Mouse (Mus musculus): ENCODE data around the gene Fkrp. TPM values are rescaled to one million over a fixed set of nuclear protein-coding genes. Genes with fewer than 3 reads are reported as not detected.

The Fkrp gene
- total and polyA plus RNA-seq, 2 experiments from 2014 or later = 45.4 to 73.8 TPM

DNA sequence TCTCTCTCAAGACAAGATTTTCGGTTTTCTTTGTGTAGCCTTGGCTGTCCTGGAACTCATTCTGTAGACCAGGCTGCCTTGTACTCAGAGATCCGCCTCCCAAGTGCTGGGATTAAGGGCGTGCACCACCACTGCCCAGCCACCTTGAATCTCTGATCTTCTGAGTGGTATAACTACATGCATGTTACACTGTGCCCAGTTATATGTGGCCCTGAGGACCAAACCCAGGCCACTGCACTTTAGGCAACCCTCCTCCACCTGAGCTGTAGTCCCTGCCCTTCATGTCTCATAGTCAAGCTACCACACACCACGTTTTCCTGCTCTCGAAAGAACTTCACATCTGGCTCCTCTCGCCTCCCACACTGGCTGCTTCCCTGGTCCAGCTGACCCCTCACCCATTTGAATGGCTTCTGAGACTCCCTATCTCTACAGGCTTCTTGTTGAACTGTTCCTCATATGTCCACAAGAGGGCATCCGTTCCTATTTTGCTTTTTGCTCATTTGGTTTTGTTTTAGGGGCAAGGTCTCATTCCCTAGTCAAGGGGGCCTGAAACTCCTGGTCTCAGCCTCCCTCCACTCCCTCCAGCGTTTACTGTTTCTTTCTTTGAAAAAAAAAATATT lies 12.0 kb downstream of the Fkrp start:
- H3K36me3 ChIP-seq (ENCODE audit: insufficient read depth, low read length) = 0 out of 2 replicates have a peak, but pooled peaks cover 2% of the 10 kb centered on the region
- peak; percentile 55 for DNase-seq (ENCODE audit: low spot score)
- peak; percentile 79 for TF ChIP-seq CTCF (IDR thresholded peaks at IDR 0.05; ENCODE audit: low read depth)
- H3K4me1 ChIP-seq (ENCODE audit: insufficient read depth, low read length) = no peaks in the 10 kb centered on the region
- no peak overlapping the region for H3K9ac ChIP-seq (replicated peaks; ENCODE audit: low read length)
- 31% methylated on average over 8 of the region's 8 CpGs for WGBS
- H3K4me3 ChIP-seq (ENCODE audit: low read length) = no peak overlapping the region
- H3K27me3 ChIP-seq (ENCODE audit: insufficient read depth, low read length) = no peaks in the 10 kb centered on the region
- ATAC-seq = peak; percentile 25; the same call in 1 of the 2 replicates
- H3K4me2 ChIP-seq (ENCODE audit: low read depth, low read length) = no peak overlapping the region
- no peaks in the 10 kb centered on the region for H3K9me3 ChIP-seq (ENCODE audit: low read length)
- H3K27ac ChIP-seq = no peak overlapping the region

DNA sequence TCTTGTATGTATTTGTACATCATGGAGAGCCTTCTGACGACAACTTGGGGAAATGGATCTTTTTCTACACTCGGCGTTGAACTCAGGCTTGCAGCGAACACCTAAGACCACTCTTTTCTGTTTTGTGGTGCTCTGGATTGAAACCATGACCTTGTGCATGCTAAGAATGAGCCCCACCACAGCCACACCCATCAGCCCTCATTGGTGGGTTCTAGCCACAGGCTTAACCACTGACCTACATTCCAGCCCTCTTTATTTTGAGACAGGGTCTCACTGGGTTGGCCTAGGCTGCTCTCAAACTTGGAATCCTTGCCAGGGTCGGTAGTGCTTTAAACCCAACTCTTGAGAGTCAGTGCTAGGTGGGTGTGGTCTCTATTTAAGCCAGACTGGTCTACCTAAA lies 21.6 kb downstream of the Fkrp start:
- Histone ChIP-seq H3K9ac (replicated peaks; ENCODE audit: low read length) (no peak overlapping the region), H3K4me2 (ENCODE audit: low read depth, low read length) (no peak overlapping the region), H3K4me1 (ENCODE audit: insufficient read depth, low read length) (no peaks in the 10 kb centered on the region), H3K9me3 (ENCODE audit: low read length) (no peaks in the 10 kb centered on the region), H3K27me3 (ENCODE audit: insufficient read depth, low read length) (no peaks in the 10 kb centered on the region), H3K27ac (no peak overlapping the region), H3K36me3 (ENCODE audit: insufficient read depth, low read length) (no peaks in the 10 kb centered on the region; the same call in 1 of the 2 replicates), H3K4me3 (ENCODE audit: low read length) (no peak overlapping the region)
- TF ChIP-seq CTCF (IDR thresholded peaks at IDR 0.05; ENCODE audit: low read depth) = no peak
- WGBS = 92% methylated on average over 5 of the region's 5 CpGs
- ATAC-seq = no peak
- DNase-seq (ENCODE audit: low spot score) = no peak

DNA sequence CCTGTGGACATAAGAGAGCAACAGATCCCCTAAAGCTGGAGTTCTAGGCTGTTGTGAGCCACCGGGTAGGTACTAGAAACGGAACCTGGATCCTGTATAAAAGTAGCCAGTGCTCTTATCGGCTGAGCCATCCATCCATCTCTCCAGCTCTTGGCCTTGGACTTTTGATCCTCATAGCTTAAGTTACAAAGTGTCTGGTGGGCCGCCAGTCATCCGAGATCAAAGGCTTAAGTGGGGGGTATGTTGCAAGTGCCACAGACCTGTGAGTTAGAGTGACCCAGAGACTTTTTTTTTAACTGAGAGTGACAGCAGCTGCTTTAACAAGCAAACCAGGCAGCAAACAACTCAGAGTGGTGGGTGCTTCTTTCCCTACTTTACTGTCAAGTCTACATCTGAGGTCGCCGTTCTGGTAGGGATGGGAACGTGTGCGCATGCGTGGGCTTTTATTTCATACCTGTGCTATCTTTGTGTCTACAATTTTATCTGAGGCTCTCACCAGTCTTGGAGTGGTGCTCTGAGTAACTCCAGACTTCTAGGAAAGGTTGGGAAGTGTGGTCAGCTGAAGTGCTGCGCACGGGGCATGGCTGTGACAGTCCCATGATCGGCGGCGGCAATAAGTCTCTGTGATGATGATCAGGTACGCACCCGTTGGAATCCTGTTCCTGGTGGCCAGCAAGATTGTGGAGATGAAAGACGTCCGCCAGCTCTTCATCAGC lies 23.4 kb downstream of the Fkrp start:
- no peak overlapping the region for H3K27ac ChIP-seq
- 96% methylated on average over 19 of the region's 19 CpGs for WGBS
- TF ChIP-seq CTCF (IDR thresholded peaks at IDR 0.05; ENCODE audit: low read depth) = no peak
- H3K4me2 ChIP-seq (ENCODE audit: low read depth, low read length) = no peak overlapping the region
- no peaks in the 10 kb centered on the region for H3K9me3 ChIP-seq (ENCODE audit: low read length)
- no peaks in the 10 kb centered on the region; the same call in 1 of the 2 replicates for H3K36me3 ChIP-seq (ENCODE audit: insufficient read depth, low read length)
- no peaks in the 10 kb centered on the region for H3K4me1 ChIP-seq (ENCODE audit: insufficient read depth, low read length)
- DNase-seq (ENCODE audit: low spot score) (no peak), ATAC-seq (no peak)
- H3K27me3 ChIP-seq (ENCODE audit: insufficient read depth, low read length) = no peaks in the 10 kb centered on the region
- no peak overlapping the region for H3K9ac ChIP-seq (replicated peaks; ENCODE audit: low read length)
- H3K4me3 ChIP-seq (ENCODE audit: low read length) = no peak overlapping the region

DNA sequence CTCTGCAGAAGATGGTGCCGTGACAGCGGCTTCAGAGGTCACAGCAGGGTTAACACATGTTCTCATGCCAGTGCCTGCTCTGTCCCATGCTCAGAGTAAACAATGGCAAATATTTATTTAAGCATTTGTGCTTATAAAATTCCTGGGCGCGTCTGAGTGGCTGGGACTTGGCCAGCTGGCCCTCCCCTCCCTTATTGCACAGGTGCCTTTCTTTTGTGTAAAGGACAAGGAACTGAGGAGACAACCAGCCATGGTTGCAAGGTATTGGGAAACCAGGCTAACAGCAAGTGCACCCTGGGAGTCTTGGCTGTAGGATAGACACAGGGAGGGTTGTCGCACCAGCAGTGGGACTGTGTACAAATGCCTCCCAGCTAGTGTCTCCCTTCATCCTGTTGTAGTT lies 24.2 kb downstream of the Fkrp start:
- DNase-seq (ENCODE audit: low spot score) (no peak), ATAC-seq (no peak)
- H3K27ac ChIP-seq = no peak overlapping the region
- no peak for TF ChIP-seq CTCF (IDR thresholded peaks at IDR 0.05; ENCODE audit: low read depth)
- no peaks in the 10 kb centered on the region; the same call in 1 of the 2 replicates for H3K36me3 ChIP-seq (ENCODE audit: insufficient read depth, low read length)
- H3K9ac ChIP-seq (replicated peaks; ENCODE audit: low read length) = no peak overlapping the region
- no peaks in the 10 kb centered on the region for H3K9me3 ChIP-seq (ENCODE audit: low read length)
- no peaks in the 10 kb centered on the region for H3K4me1 ChIP-seq (ENCODE audit: insufficient read depth, low read length)
- no peaks in the 10 kb centered on the region for H3K27me3 ChIP-seq (ENCODE audit: insufficient read depth, low read length)
- H3K4me3 ChIP-seq (ENCODE audit: low read length) = no peak overlapping the region
- no peak overlapping the region for H3K4me2 ChIP-seq (ENCODE audit: low read depth, low read length)
- WGBS = 77% methylated on average over 5 of the region's 5 CpGs

DNA sequence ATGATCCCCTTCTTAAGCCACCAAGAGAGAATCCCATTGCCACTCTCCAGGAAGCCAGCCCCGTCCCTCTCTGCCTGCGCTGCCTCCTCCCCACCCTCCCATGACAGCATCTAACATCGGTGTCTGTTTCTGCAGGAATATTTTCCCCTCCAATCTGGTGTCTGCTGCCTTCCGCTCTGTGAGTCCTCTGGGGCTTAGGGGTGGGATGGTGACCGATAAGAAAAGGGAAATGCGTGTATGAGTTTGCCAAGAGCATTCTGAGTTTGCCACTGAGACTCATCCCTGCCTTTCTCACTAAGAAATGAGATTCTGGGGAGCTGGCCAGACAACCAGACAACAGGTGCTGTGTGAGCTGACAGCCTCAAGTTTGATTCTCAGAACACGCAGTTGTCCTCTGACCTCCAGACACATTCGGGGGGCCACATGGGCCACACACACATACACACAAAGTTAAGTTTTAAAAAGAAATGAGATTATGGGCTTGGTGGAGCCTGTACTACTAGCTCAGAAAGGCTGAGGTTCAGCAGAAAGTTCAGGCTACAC lies 30.9 kb downstream of the Fkrp start:
- DNase-seq (ENCODE audit: low spot score) (no peak), ATAC-seq (no peak)
- WGBS = 80% methylated on average over 8 of the region's 8 CpGs
- H3K4me2 ChIP-seq (ENCODE audit: low read depth, low read length) = no peak overlapping the region
- H3K9me3 ChIP-seq (ENCODE audit: low read length) = no peaks in the 10 kb centered on the region
- H3K4me3 ChIP-seq (ENCODE audit: low read length) = no peak overlapping the region
- H3K9ac ChIP-seq (replicated peaks; ENCODE audit: low read length) = no peak overlapping the region
- H3K27ac ChIP-seq = no peak overlapping the region
- no peak for TF ChIP-seq CTCF (IDR thresholded peaks at IDR 0.05; ENCODE audit: low read depth)
- H3K36me3 ChIP-seq (ENCODE audit: insufficient read depth, low read length) = no peaks in the 10 kb centered on the region
- H3K4me1 ChIP-seq (ENCODE audit: insufficient read depth, low read length) = no peaks in the 10 kb centered on the region
- no peaks in the 10 kb centered on the region for H3K27me3 ChIP-seq (ENCODE audit: insufficient read depth, low read length)

DNA sequence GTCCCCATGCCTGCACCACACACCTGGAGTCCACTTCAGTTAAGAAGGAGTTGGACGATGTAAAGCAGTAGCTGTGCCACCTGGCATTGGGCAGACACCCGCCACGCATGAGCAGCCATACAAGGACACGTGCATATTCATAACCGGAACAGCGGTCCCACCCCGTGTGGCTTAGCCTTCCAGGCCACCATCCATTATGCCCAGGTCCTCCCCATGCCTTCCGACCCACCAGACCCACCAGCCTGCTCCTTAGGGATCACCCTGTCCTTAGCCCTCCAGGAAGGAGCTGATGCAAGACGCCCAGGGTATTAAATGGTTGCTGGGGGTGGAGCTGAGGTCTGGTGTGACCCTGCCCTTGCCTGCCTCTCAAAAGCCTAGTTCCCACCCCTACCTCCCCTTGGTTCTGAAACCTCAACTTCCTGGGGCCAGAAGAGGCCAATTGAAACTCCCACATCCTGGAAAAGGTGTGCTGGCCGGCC lies 32.0 kb downstream of the Fkrp start:
- ATAC-seq (no peak), DNase-seq (ENCODE audit: low spot score) (no peak)
- Histone ChIP-seq H3K4me2 (ENCODE audit: low read depth, low read length) (peak overlapping the region; percentile 99; the same call in 1 of the 2 replicates), H3K9ac (replicated peaks; ENCODE audit: low read length) (no peak overlapping the region), H3K27ac (no peak overlapping the region), H3K9me3 (ENCODE audit: low read length) (no peaks in the 10 kb centered on the region), H3K36me3 (ENCODE audit: insufficient read depth, low read length) (no peaks in the 10 kb centered on the region), H3K27me3 (ENCODE audit: insufficient read depth, low read length) (no peaks in the 10 kb centered on the region), H3K4me3 (ENCODE audit: low read length) (no peak overlapping the region), H3K4me1 (ENCODE audit: insufficient read depth, low read length) (no peaks in the 10 kb centered on the region)
- TF ChIP-seq CTCF (IDR thresholded peaks at IDR 0.05; ENCODE audit: low read depth) = no peak
- 57% methylated on average over 10 of the region's 10 CpGs for WGBS

All from hindbrain, postnatal 0 days (tissue).